Mouse (Mus musculus) embryonic fibroblast, embryonic 13.5 days (primary cell): ENCODE data around the gene Upk1b.

ENCODE experiments used
- CTCF ChIP-seq: IDR thresholded peaks from 2 replicates; pipeline ENCODE4 v1.5.1; 2011; ENCODE audit warnings: mild to moderate bottlenecking, control low read depth, low read length, moderate library complexity, borderline replicate concordance; ENCODE audit not compliant: insufficient read depth
- POLR2A ChIP-seq: IDR thresholded peaks from 2 replicates; pipeline ENCODE4 v1.6.1; 2011; ENCODE audit warnings: low read depth, mild to moderate bottlenecking, control low read depth, low read length, moderate library complexity

DNA sequence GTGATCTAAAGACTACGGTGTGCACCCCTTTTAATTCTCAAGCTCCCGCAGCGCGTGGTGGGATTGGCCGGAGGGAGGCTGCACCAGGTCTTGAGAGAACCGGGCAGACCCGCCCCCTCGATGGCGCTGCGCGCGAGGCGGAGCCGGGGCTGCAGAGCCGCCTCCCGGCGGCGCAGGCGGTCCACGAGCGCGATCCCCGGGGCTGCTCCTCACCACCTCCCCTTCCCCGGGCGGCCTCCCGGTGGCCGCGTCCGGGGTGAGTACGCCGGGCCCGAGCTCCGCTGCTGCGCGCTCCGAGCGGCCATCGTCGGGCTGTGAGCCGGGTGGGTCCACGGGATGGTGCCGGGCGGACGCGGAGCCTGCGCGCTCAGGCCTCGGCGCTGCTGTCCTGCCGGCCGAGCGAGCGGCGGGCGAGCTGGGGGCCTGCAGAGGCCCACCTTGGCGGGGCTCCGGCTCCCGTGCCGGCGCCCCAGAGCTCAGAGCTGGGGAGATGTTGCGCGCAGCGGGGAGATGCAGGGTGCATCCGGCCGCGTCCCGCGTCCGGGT, 57.9 kb downstream of the Upk1b start, which contains the start of gene B4galt4:
- TF ChIP-seq CTCF (no peak), POLR2A (peak; percentile 69)
